Mouse (Mus musculus): Measurements from ENCODE around the gene Mc3r. TPM values are rescaled to one million over a fixed set of nuclear protein-coding genes. Genes with fewer than 3 reads are reported as not detected.

Gene Mc3r
- polyA plus RNA-seq (2012; rRNA removed; ENCODE audit: low replicate concordance) = not detected in 2 replicates

DNA sequence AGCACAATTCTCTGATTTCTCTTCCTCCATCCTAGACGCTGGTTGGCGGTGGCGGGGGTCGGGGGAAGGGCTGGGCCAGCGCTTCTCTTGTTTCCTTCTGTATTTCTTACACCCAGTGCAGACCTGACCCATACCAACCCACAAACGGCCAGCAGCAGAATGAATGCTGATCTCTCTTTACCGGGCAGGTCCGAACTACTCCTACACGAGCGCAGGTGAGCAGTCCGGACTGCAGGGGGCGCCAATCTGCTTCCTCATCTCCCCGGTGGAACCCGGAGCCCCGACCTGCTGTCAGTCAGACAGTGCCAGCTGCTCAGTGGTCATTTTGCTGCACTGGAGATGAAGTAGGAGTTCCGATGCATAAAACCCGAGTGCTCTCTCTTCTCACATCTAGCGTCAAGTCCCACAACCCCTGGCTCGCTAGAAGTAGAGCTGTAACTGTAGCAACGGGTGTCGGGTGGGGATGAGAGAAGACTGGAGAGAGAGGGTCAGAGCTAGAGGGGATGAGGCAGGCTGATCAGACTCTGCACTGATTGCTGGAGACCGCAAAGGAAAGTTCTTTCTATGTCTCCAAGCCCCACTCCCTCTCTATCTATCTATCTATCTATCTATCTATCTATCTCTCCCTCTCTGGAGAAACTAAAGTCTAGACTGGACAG is at the start of gene Mc3r:
Gene Mc3r (plus strand): TSS at position 387 of the 659 bp plus-strand sequence.

Other genes starting within 250 kb of the Mc3r start
- not detected in 2 replicates for gene Cbln4, start 205.0 kb upstream of the Mc3r start, polyA plus RNA-seq (2012; rRNA removed; ENCODE audit: low replicate concordance)
- 12.8 and 13.9 TPM in 2 replicates for gene Fam210b, start 97.1 kb downstream of the Mc3r start, polyA plus RNA-seq (2012; rRNA removed; ENCODE audit: low replicate concordance)
- gene Aurka, start 122.0 kb downstream of the Mc3r start, polyA plus RNA-seq (2012; rRNA removed; ENCODE audit: low replicate concordance) = 2.2 and 10.3 TPM in 2 replicates
- 32.0 and 52.0 TPM in 2 replicates for gene Cstf1, start 122.2 kb downstream of the Mc3r start, polyA plus RNA-seq (2012; rRNA removed; ENCODE audit: low replicate concordance)
- gene Cass4, start 145.3 kb downstream of the Mc3r start, polyA plus RNA-seq (2012; rRNA removed; ENCODE audit: low replicate concordance) = 1.4 and 1.6 TPM in 2 replicates
- 63.8 and 100 TPM in 2 replicates for gene Rtf2, start 192.1 kb downstream of the Mc3r start, polyA plus RNA-seq (2012; rRNA removed; ENCODE audit: low replicate concordance)
- gene Gcnt7, start 210.1 kb downstream of the Mc3r start, polyA plus RNA-seq (2012; rRNA removed; ENCODE audit: low replicate concordance) = not detected in 2 replicates
- not detected in 2 replicates for gene Fam209, start 224.0 kb downstream of the Mc3r start, polyA plus RNA-seq (2012; rRNA removed; ENCODE audit: low replicate concordance)

Measured in subcutaneous adipose tissue, adult 2 months (tissue).